9 mouse cellular contexts compared by ENCODE assay signal in genomic region chr16:84776089-84776784, GRCm38 (mm10). TPM values are rescaled to one million over a fixed set of nuclear protein-coding genes. Genes with fewer than 3 reads are reported as not detected.
A peak's percentile ranks its signal among the peaks of the same experiment; 100 is the strongest.
DNase-seq lines count a peak whose midpoint lies in the region; ATAC-seq and TF ChIP-seq lines count a peak whose summit lies in the region.
"Had no signal": no experiment of that assay in that cellular context is flagged by ENCODE, and none has a peak within 500 bp of the region (broad histone marks: within the 10 kb centered on the region; RNA-seq: fewer than 3 reads in every experiment).

No protein-coding gene starts in this region.

- no peak overlapping the region for H3K9ac ChIP-seq in neural tube, embryonic 11.5 days (ENCODE audit: low read length)
- H3K9ac ChIP-seq: liver, embryonic 15.5 days had no signal

- H3K4me2 ChIP-seq in neural tube, embryonic 11.5 days (ENCODE audit: low read depth) = peak overlapping the region; percentile 77
- H3K4me2 ChIP-seq: liver, embryonic 15.5 days had no signal

- TF ChIP-seq CTCF in gastrocnemius, adult 2 months (IDR thresholded peaks at IDR 0.05) = peak; percentile 53

- WGBS in neural tube, embryonic 11.5 days = 38% methylated on average over 7 of the region's 7 CpGs

- no peaks in the 10 kb centered on the region for H3K4me1 ChIP-seq in neural tube, embryonic 11.5 days (ENCODE audit: control insufficient read depth, insufficient read depth, low read length)
- H3K4me1 ChIP-seq: liver, embryonic 15.5 days had no signal

- intact Hi-C loops in gastrocnemius, adult 2 months (cut with DNase I) = loop anchor here (5.0 kb wide), 1 partner anchor 36 kb away; no protein-coding TSS in a partner anchor

- H3K4me3 ChIP-seq in gastrocnemius, adult 2 months = peak overlapping the region; percentile 87
- H3K4me3 ChIP-seq in neural tube, embryonic 11.5 days (ENCODE audit: low read depth, low read length) = peak overlapping the region; percentile 58
- H3K4me3 ChIP-seq: liver, embryonic 15.5 days had no signal

- no peaks in the 10 kb centered on the region for H3K27me3 ChIP-seq in neural tube, embryonic 11.5 days (ENCODE audit: control insufficient read depth, insufficient read depth, low read length)

- no peak for DNase-seq in gastrocnemius, adult 2 months
- DNase-seq in gastrocnemius, postnatal 25 days = no peak
- DNase-seq in neural tube, embryonic 11.5 days (ENCODE audit: low spot score) = peak; percentile 15
- no peak for DNase-seq in neural tube, embryonic 10.5 days (ENCODE audit: extremely low spot score, low spot score)
- peak; percentile 34 for DNase-seq in lung, postnatal 36 days
- no peak for DNase-seq in thymus, postnatal 36 days
- DNase-seq in B cell, adult 2 months = no peak
- DNase-seq in spleen, postnatal 4 days (ENCODE audit: low spot score in 2 of 2) = no peak

- no peaks in the 10 kb centered on the region for H3K9me3 ChIP-seq in neural tube, embryonic 11.5 days (ENCODE audit: control insufficient read depth, low read length)
- H3K9me3 ChIP-seq: liver, embryonic 15.5 days had no signal

- no peak for ATAC-seq in neural tube, embryonic 11.5 days (ENCODE audit: insufficient read depth, low FRiP score, low TSS enrichment)

- no peaks in the 10 kb centered on the region for H3K36me3 ChIP-seq in neural tube, embryonic 11.5 days (ENCODE audit: control insufficient read depth, insufficient read depth, low read length)
- H3K36me3 ChIP-seq: liver, embryonic 15.5 days had no signal

- H3K27ac ChIP-seq in gastrocnemius, adult 2 months = peak overlapping the region; percentile 90
- no peak overlapping the region for H3K27ac ChIP-seq in neural tube, embryonic 11.5 days (ENCODE audit: low read depth, low read length)
- H3K27ac ChIP-seq: liver, embryonic 15.5 days had no signal

RNA-seq across cellular contexts. Expression of gene Jam2, which starts 2.3 kb away (rescaled TPM):
- 10 to 100 TPM; 13.6 to 24.9 TPM for total RNA-seq in gastrocnemius, adult 2 months (2021)
- 10 to 100 TPM; 13.5 to 18.1 TPM for total RNA-seq in gastrocnemius, postnatal 25 days (2021)
- polyA plus RNA-seq in neural tube, embryonic 11.5 days (2014; fragmentation: Nextera tagmentation; extraction: Ambion mirVana) = 63.5 and 66.0 TPM in 2 replicates

RNA-seq across cellular contexts. Expression of gene Mrpl39, which starts 40.7 kb away (rescaled TPM):
- total RNA-seq in gastrocnemius, adult 2 months (2021) = 10 to 100 TPM; 13.4 to 19.5 TPM
- total RNA-seq in gastrocnemius, postnatal 25 days (2021) = 10 to 100 TPM; 17.3 to 18.7 TPM
- polyA plus RNA-seq in neural tube, embryonic 11.5 days (2014; fragmentation: Nextera tagmentation; extraction: Ambion mirVana) = 51.7 and 52.7 TPM in 2 replicates

RNA-seq across cellular contexts. Expression of gene Gabpa, which starts 58.5 kb away (rescaled TPM):
- total RNA-seq in gastrocnemius, adult 2 months (2021) = 10 to 100 TPM; 23.6 to 34.1 TPM
- total RNA-seq in gastrocnemius, postnatal 25 days (2021) = 10 to 100 TPM; 20.3 to 22.4 TPM
- polyA plus RNA-seq in neural tube, embryonic 11.5 days (2014; fragmentation: Nextera tagmentation; extraction: Ambion mirVana) = 40.8 and 43.1 TPM in 2 replicates

RNA-seq across cellular contexts. Expression of gene Atp5j, which starts 59.2 kb away (rescaled TPM):
- total RNA-seq in gastrocnemius, adult 2 months (2021) = 1,000 to 10,000 TPM; 1,011 to 1,386 TPM
- 1,000 to 10,000 TPM; 1,096 to 1,119 TPM for total RNA-seq in gastrocnemius, postnatal 25 days (2021)
- 818 and 859 TPM in 2 replicates for polyA plus RNA-seq in neural tube, embryonic 11.5 days (2014; fragmentation: Nextera tagmentation; extraction: Ambion mirVana)

Comparison
In these comparisons a context has a peak if more than half of its experiments do, and no peak if none do; other contexts are left out.
1. DNase-seq: peak in neural tube, embryonic 11.5 days (single experiment) and lung, postnatal 36 days (single experiment); none in gastrocnemius, adult 2 months (single experiment), gastrocnemius, postnatal 25 days (single experiment), neural tube, embryonic 10.5 days (single experiment), thymus, postnatal 36 days (0 of 2), B cell, adult 2 months (0 of 2) and spleen, postnatal 4 days (0 of 2).